Mouse (Mus musculus) kidney, embryonic 14.5 days (tissue): ENCODE data around the gene Ppt2. TPM values are rescaled to one million over a fixed set of nuclear protein-coding genes. Genes with fewer than 3 reads are reported as not detected.

Experiments
- ATAC-seq: fragments of 200-750 bp; cut with Nextera tagmentation; 2 replicates; pipeline ENCODE4 v1.8.0; 2017; ENCODE audit warnings: moderate number of reproducible peaks, mild to moderate bottlenecking, moderate TSS enrichment, moderate library complexity; ENCODE audit not compliant: low FRiP score, low TSS enrichment
- H3K27ac ChIP-seq: fragments of 300-500 bp; sonication (generic); 2 replicates; pipeline ENCODE4 v1.5.1; 2014; ENCODE audit warnings: low read depth, mild to moderate bottlenecking, low read length, moderate library complexity, mixed read lengths
- H3K27me3 ChIP-seq: fragments of 300-500 bp; sonication (generic); 2 replicates; pipeline ENCODE4 v1.6.1; 2014; ENCODE audit warnings: mild to moderate bottlenecking, low read length; ENCODE audit not compliant: control insufficient read depth, insufficient read depth
- H3K36me3 ChIP-seq: fragments of 300-500 bp; sonication (generic); 2 replicates; pipeline ENCODE4 v1.6.1; 2014; ENCODE audit warnings: low read length, mixed read lengths; ENCODE audit not compliant: control insufficient read depth, insufficient read depth
- H3K4me1 ChIP-seq: fragments of 300-500 bp; sonication (generic); 2 replicates; pipeline ENCODE4 v1.6.1; 2014; ENCODE audit warnings: low read length, mixed read lengths; ENCODE audit not compliant: control insufficient read depth, insufficient read depth
- H3K4me2 ChIP-seq: fragments of 300-500 bp; sonication (generic); replicated peaks from 2 replicates; pipeline ENCODE4 v1.6.1; 2014; ENCODE audit warnings: low read depth, mild to moderate bottlenecking, low read length
- H3K4me3 ChIP-seq: fragments of 300-500 bp; sonication (generic); 2 replicates; pipeline ENCODE4 v1.5.1; 2014; ENCODE audit warnings: mild to moderate bottlenecking, low read length
- H3K9ac ChIP-seq: fragments of 300-500 bp; sonication (generic); 2 replicates; pipeline ENCODE4 v1.6.1; 2014; ENCODE audit warnings: low read depth, mild to moderate bottlenecking, low read length, moderate library complexity
- H3K9me3 ChIP-seq: fragments of 300-500 bp; sonication (generic); 2 replicates; pipeline ENCODE4 v1.6.1; 2016; ENCODE audit warnings: low read length; ENCODE audit not compliant: control insufficient read depth
- WGBS: fragments of 180-500 bp; shearing (Covaris S2); extraction: QIAGEN DNeasy Blood & Tissue Kit; methylation state at CpG from one replicate; pipeline ENCODE4 v1.1.7; 2014; 5-methylcytosine and 5-hydroxymethylcytosine counted together
- polyA plus RNA-seq: library from polyadenylated mRNA; unstranded; fragments of >200 nt; fragmentation: Nextera tagmentation; extraction: Ambion mirVana; gene quantifications from 2 replicates; pipeline ENCODE4 v1.2.1, GENCODE M21; 2014

Ppt2 gene
- polyA plus RNA-seq = 33.5 and 39.1 TPM in 2 replicates

- Histone ChIP-seq H3K4me3 (peak within 1 kb of the TSS; percentile 61), H3K4me2 (peak within 1 kb of the TSS; percentile 89), H3K9ac (peak within 1 kb of the TSS; percentile 75), H3K36me3 (peaks cover 9% of the 10 kb centered on the region; the same call in 1 of the 2 replicates), H3K9me3 (no peaks in the 10 kb centered on the region), H3K27ac (peak within 1 kb of the TSS; percentile 96), H3K4me1 (peaks cover 44% of the 10 kb centered on the region), H3K27me3 (peaks cover 22% of the 10 kb centered on the region)
- peak; percentile 8; the same call in 1 of the 2 replicates for ATAC-seq
- WGBS = 3% methylated on average over 29 of the region's 29 CpGs
Measured at GRCm38 (mm10) chr17:34627943-34628643, at the start of gene Ppt2. Gene Ppt2 (minus strand): TSS chr17:34628510.

GRCm38 (mm10) chr17:34676671-34677070 is 48.4 kb upstream of the Ppt2 start:
- 72% methylated on average over 12 of the region's 12 CpGs for WGBS
- Histone ChIP-seq H3K4me2 (no peak overlapping the region), H3K27me3 (peaks cover 42% of the 10 kb centered on the region), H3K9ac (no peak overlapping the region), H3K9me3 (no peaks in the 10 kb centered on the region), H3K4me3 (no peak overlapping the region), H3K27ac (no peak overlapping the region), H3K36me3 (no peaks in the 10 kb centered on the region), H3K4me1 (peaks cover 3% of the 10 kb centered on the region; the same call in 1 of the 2 replicates)
- no peak for ATAC-seq

- Histone ChIP-seq H3K9me3 (no peaks in the 10 kb centered on the region), H3K27me3 (peaks cover 48% of the 10 kb centered on the region), H3K27ac (no peak overlapping the region)
Measured at GRCm38 (mm10) chr17:34676093-34676460, 47.8 kb upstream of the Ppt2 start.

GRCm38 (mm10) chr17:34675205-34676092 is 47.1 kb upstream of the Ppt2 start:
- WGBS = 71% methylated on average over 13 of the region's 13 CpGs
- no peak overlapping the region for H3K27ac ChIP-seq
- no peak for ATAC-seq

More at GRCm38 (mm10) chr17:34676093-34676460, 47.8 kb upstream of the Ppt2 start:
- 75% methylated on average over 6 of the region's 6 CpGs for WGBS
- Histone ChIP-seq H3K4me3 (no peak overlapping the region), H3K4me2 (no peak overlapping the region), H3K36me3 (no peaks in the 10 kb centered on the region), H3K4me1 (peaks cover 9% of the 10 kb centered on the region; the same call in 1 of the 2 replicates), H3K9ac (no peak overlapping the region)
- ATAC-seq = no peak

GRCm38 (mm10) chr17:34674524-34675204 is 46.4 kb upstream of the Ppt2 start:
- Histone ChIP-seq H3K4me2 (no peak overlapping the region), H3K27ac (no peak overlapping the region), H3K9ac (no peak overlapping the region), H3K9me3 (no peaks in the 10 kb centered on the region), H3K4me1 (peaks cover 10% of the 10 kb centered on the region; the same call in 1 of the 2 replicates), H3K4me3 (no peak overlapping the region), H3K27me3 (peaks cover 60% of the 10 kb centered on the region), H3K36me3 (no peaks in the 10 kb centered on the region)
- ATAC-seq = no peak
- 59% methylated on average over 11 of the region's 11 CpGs for WGBS

More at GRCm38 (mm10) chr17:34675205-34676092, 47.1 kb upstream of the Ppt2 start:
- no peak overlapping the region for H3K9ac ChIP-seq
- H3K27me3 ChIP-seq = peaks cover 54% of the 10 kb centered on the region
- H3K9me3 ChIP-seq = no peaks in the 10 kb centered on the region
- H3K4me2 ChIP-seq = no peak overlapping the region
- H3K4me1 ChIP-seq = peaks cover 10% of the 10 kb centered on the region; the same call in 1 of the 2 replicates
- H3K36me3 ChIP-seq = no peaks in the 10 kb centered on the region
- H3K4me3 ChIP-seq = no peak overlapping the region

- ATAC-seq = no peak
- Histone ChIP-seq H3K9me3 (no peaks in the 10 kb centered on the region), H3K4me3 (no peak overlapping the region), H3K4me1 (peaks cover 10% of the 10 kb centered on the region; the same call in 1 of the 2 replicates), H3K27ac (no peak overlapping the region), H3K4me2 (no peak overlapping the region), H3K9ac (no peak overlapping the region), H3K27me3 (peaks cover 60% of the 10 kb centered on the region), H3K36me3 (no peaks in the 10 kb centered on the region)
- WGBS = 87% methylated on average over 7 of the region's 7 CpGs
Measured at GRCm38 (mm10) chr17:34673139-34673538, 44.8 kb upstream of the Ppt2 start.

GRCm38 (mm10) chr17:34672246-34672792 is 44.0 kb upstream of the Ppt2 start:
- 31% methylated on average over 49 of the region's 49 CpGs for WGBS
- ATAC-seq = no peak
- Histone ChIP-seq H3K9me3 (no peaks in the 10 kb centered on the region), H3K36me3 (no peaks in the 10 kb centered on the region), H3K4me2 (peak overlapping the region; percentile 49), H3K27ac (no peak overlapping the region), H3K4me1 (peaks cover 10% of the 10 kb centered on the region; the same call in 1 of the 2 replicates), H3K9ac (no peak overlapping the region), H3K4me3 (peak overlapping the region; percentile 31), H3K27me3 (peaks cover 60% of the 10 kb centered on the region)
